Mouse (Mus musculus) limb, embryonic 11.5 days (tissue): ENCODE measurements around the gene Nr2c2. TPM values are rescaled to one million over a fixed set of nuclear protein-coding genes. Genes with fewer than 3 reads are reported as not detected.

Experiments
- ATAC-seq: fragments of 200-750 bp; cut with Nextera tagmentation; 2 replicates; pipeline ENCODE4 v1.8.0; 2017; ENCODE audit warnings: low read depth; ENCODE audit not compliant: insufficient number of reproducible peaks, low FRiP score, low TSS enrichment
- DNase-seq: peaks from one replicate; pipeline ENCODE4 v3.0.0-alpha.2; 2015; ENCODE audit warnings: low spot score
- H3K27ac ChIP-seq: fragments of 300-500 bp; sonication (generic); replicated peaks from 2 replicates; pipeline ENCODE4 v1.5.1; 2014; ENCODE audit warnings: low read depth, mild to moderate bottlenecking, low read length
- H3K27me3 ChIP-seq: fragments of 300-500 bp; sonication (generic); 2 replicates; pipeline ENCODE4 v1.6.1; 2014; ENCODE audit warnings: mild to moderate bottlenecking, low read length, mixed read lengths; ENCODE audit not compliant: control insufficient read depth, insufficient read depth
- H3K36me3 ChIP-seq: fragments of 300-500 bp; sonication (generic); 2 replicates; pipeline ENCODE4 v1.6.1; 2014; ENCODE audit warnings: mild to moderate bottlenecking, low read length, moderate library complexity, mixed read lengths; ENCODE audit not compliant: control insufficient read depth, insufficient read depth
- H3K4me1 ChIP-seq: fragments of 300-500 bp; sonication (generic); 2 replicates; pipeline ENCODE4 v1.6.1; 2014; ENCODE audit warnings: low read length, mixed read lengths; ENCODE audit not compliant: control insufficient read depth, insufficient read depth
- H3K4me2 ChIP-seq: fragments of 300-500 bp; sonication (generic); 2 replicates; pipeline ENCODE4 v1.6.1; 2014; ENCODE audit warnings: low read depth, mild to moderate bottlenecking, moderate library complexity; ENCODE audit not compliant: severe bottlenecking
- H3K4me3 ChIP-seq: fragments of 300-500 bp; sonication (generic); 2 replicates; pipeline ENCODE4 v1.5.1; 2014; ENCODE audit warnings: low read depth, low read length
- H3K9ac ChIP-seq: fragments of 300-500 bp; sonication (generic); 2 replicates; pipeline ENCODE4 v1.6.1; 2014; ENCODE audit warnings: mild to moderate bottlenecking, low read length
- H3K9me3 ChIP-seq: fragments of 300-500 bp; sonication (generic); 2 replicates; pipeline ENCODE4 v1.6.1; 2016; ENCODE audit warnings: low read length; ENCODE audit not compliant: control insufficient read depth
- WGBS: fragments of 180-500 bp; shearing (Covaris S2); extraction: QIAGEN DNeasy Blood & Tissue Kit; methylation state at CpG from one replicate; pipeline ENCODE4 v1.1.7; 2014; 5-methylcytosine and 5-hydroxymethylcytosine counted together
- polyA plus RNA-seq: library from polyadenylated mRNA; unstranded; fragments of >200 nt; fragmentation: Nextera tagmentation; extraction: Ambion mirVana; gene quantifications from 2 replicates; pipeline ENCODE4 v1.2.1, GENCODE M21; 2014

The Nr2c2 gene
- polyA plus RNA-seq, 1 experiment from 2014 or later: 21.2 TPM

GRCm38 (mm10) chr6:92184178-92184577 is 93.0 kb downstream of the Nr2c2 start:
- no peaks in the 10 kb centered on the region for H3K9me3 ChIP-seq
- H3K27ac ChIP-seq: no peak overlapping the region
- 10% methylated on average over 10 of the region's 10 CpGs for WGBS
- H3K27me3 ChIP-seq: no peaks in the 10 kb centered on the region
- H3K36me3 ChIP-seq: peaks cover 9% of the 10 kb centered on the region; the same call in 1 of the 2 replicates
- H3K4me3 ChIP-seq: peak overlapping the region; percentile 80
- H3K4me1 ChIP-seq: peaks cover 6% of the 10 kb centered on the region
- peak overlapping the region; percentile 45 for H3K4me2 ChIP-seq
- 0 out of 2 replicates have a peak, but pooled peaks have one; percentile 39 for ATAC-seq
- peak overlapping the region; percentile 79; the same call in 1 of the 2 replicates for H3K9ac ChIP-seq
- DNase-seq: no peak

- no peak overlapping the region for H3K27ac ChIP-seq
- H3K9me3 ChIP-seq: no peaks in the 10 kb centered on the region
- WGBS: 98% methylated on average over 8 of the region's 8 CpGs
- no peaks in the 10 kb centered on the region for H3K4me1 ChIP-seq
- H3K9ac ChIP-seq: no peak overlapping the region
- H3K27me3 ChIP-seq: no peaks in the 10 kb centered on the region
- DNase-seq (no peak), ATAC-seq (no peak)
- no peak overlapping the region for H3K4me2 ChIP-seq
- H3K4me3 ChIP-seq: no peak overlapping the region
- peaks cover 14% of the 10 kb centered on the region; the same call in 1 of the 2 replicates for H3K36me3 ChIP-seq
Observed at GRCm38 (mm10) chr6:92199414-92199813, 108.2 kb downstream of the Nr2c2 start.

GRCm38 (mm10) chr6:92214055-92214772 is 123.0 kb downstream of the Nr2c2 start:
- Histone ChIP-seq H3K4me1 (peaks cover 6% of the 10 kb centered on the region; the same call in 1 of the 2 replicates), H3K9ac (peak overlapping the region; percentile 75), H3K27me3 (no peaks in the 10 kb centered on the region), H3K27ac (no peak overlapping the region), H3K36me3 (peaks cover 7% of the 10 kb centered on the region; the same call in 1 of the 2 replicates), H3K4me2 (peak overlapping the region; percentile 92), H3K4me3 (peak overlapping the region; percentile 61), H3K9me3 (no peaks in the 10 kb centered on the region)
- ATAC-seq (no peak; the same call in 1 of the 2 replicates), DNase-seq (no peak)
- WGBS: under 1% methylated on average over 43 of the region's 48 CpGs

GRCm38 (mm10) chr6:92214773-92215449 is 123.7 kb downstream of the Nr2c2 start, which contains the start of gene Rbsn:
Gene Rbsn, minus strand, starts transcription at chr6:92214925.
- Histone ChIP-seq H3K36me3 (peaks cover 3% of the 10 kb centered on the region; the same call in 1 of the 2 replicates), H3K4me2 (peak within 1 kb of the TSS; percentile 92), H3K9me3 (no peaks in the 10 kb centered on the region), H3K4me3 (peak within 1 kb of the TSS; percentile 61), H3K4me1 (peaks cover 6% of the 10 kb centered on the region; the same call in 1 of the 2 replicates), H3K27ac (no peak within 1 kb of the TSS), H3K9ac (peak within 1 kb of the TSS; percentile 75), H3K27me3 (no peaks in the 10 kb centered on the region)
- WGBS: 11% methylated on average over 35 of the region's 35 CpGs
- ATAC-seq (peak; percentile 94), DNase-seq (peak; percentile 96)

- Histone ChIP-seq H3K9ac (no peak overlapping the region), H3K36me3 (no peaks in the 10 kb centered on the region), H3K27ac (no peak overlapping the region), H3K4me2 (no peak overlapping the region), H3K4me3 (no peak overlapping the region), H3K9me3 (no peaks in the 10 kb centered on the region), H3K27me3 (no peaks in the 10 kb centered on the region), H3K4me1 (no peaks in the 10 kb centered on the region)
- 54% methylated on average over 3 of the region's 3 CpGs for WGBS
- ATAC-seq: no peak
- peak; percentile 45 for DNase-seq
Observed at GRCm38 (mm10) chr6:92219445-92219844, 128.3 kb downstream of the Nr2c2 start.

GRCm38 (mm10) chr6:92221604-92222003 is 130.4 kb downstream of the Nr2c2 start:
- Histone ChIP-seq H3K36me3 (no peaks in the 10 kb centered on the region), H3K4me2 (no peak overlapping the region), H3K27ac (no peak overlapping the region), H3K9me3 (no peaks in the 10 kb centered on the region), H3K4me3 (no peak overlapping the region), H3K27me3 (no peaks in the 10 kb centered on the region), H3K4me1 (no peaks in the 10 kb centered on the region), H3K9ac (no peak overlapping the region)
- no peak for ATAC-seq
- 77% methylated on average over 6 of the region's 6 CpGs for WGBS
- DNase-seq: no peak

- WGBS: 85% methylated on average over 3 of the region's 3 CpGs
Observed at GRCm38 (mm10) chr6:92222021-92222420, 130.8 kb downstream of the Nr2c2 start.

More at GRCm38 (mm10) chr6:92222021-92222420, 130.8 kb downstream of the Nr2c2 start:
- Histone ChIP-seq H3K4me3 (no peak overlapping the region), H3K27me3 (no peaks in the 10 kb centered on the region), H3K9me3 (no peaks in the 10 kb centered on the region), H3K27ac (no peak overlapping the region), H3K36me3 (no peaks in the 10 kb centered on the region), H3K4me2 (no peak overlapping the region), H3K9ac (no peak overlapping the region), H3K4me1 (no peaks in the 10 kb centered on the region)
- ATAC-seq (no peak), DNase-seq (no peak)
